Mouse (Mus musculus): ENCODE measurements around the gene Tmem45a.

Tmem45a gene

DNA sequence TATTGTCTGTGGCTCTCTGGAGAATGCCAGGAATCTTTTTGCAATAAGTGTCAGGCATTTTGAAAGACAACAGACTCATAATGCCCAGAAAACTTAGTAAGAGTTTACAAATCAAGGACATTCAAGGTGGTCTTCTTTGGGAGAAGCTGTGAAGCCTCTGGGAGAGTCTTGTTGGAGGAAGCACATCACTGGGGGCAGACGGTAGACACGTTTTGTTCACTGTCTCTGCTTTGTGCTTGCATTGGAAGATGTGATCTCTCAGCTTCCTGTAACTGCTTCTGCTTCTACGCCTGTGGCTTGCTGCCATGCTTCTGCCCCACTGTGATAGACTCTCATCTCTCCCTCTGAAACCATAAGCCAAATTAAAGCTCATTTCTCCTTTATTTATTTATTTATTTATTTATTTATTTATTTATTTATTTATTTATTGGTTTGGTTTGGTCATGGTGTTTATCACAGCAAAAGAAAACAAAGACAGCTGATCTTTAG, 86.4 kb downstream of the Tmem45a start:
- DNase-seq (ENCODE audit: extremely low read depth, insufficient read length, low spot score), result no peak

DNA sequence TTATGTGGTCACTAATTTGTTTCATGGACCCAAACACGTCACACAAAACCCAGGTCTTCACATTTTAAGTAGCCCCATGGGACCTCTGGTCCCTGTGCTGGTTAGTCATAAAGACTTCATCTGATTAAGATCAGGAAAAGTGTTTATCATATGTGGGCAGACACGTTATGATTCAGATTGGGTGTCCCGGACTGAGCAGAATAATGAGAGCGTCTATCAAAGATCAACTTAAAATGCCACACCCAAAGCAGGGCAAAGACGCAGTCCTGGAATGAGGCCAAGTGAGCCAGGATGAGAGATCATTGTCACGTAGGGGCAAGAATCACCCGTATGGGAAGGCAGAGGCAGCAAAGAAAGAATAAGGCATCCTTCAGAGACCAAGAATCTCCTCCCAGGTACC, 87.1 kb downstream of the Tmem45a start:
- DNase-seq (ENCODE audit: extremely low read depth, insufficient read length, low spot score), result no peak

DNA sequence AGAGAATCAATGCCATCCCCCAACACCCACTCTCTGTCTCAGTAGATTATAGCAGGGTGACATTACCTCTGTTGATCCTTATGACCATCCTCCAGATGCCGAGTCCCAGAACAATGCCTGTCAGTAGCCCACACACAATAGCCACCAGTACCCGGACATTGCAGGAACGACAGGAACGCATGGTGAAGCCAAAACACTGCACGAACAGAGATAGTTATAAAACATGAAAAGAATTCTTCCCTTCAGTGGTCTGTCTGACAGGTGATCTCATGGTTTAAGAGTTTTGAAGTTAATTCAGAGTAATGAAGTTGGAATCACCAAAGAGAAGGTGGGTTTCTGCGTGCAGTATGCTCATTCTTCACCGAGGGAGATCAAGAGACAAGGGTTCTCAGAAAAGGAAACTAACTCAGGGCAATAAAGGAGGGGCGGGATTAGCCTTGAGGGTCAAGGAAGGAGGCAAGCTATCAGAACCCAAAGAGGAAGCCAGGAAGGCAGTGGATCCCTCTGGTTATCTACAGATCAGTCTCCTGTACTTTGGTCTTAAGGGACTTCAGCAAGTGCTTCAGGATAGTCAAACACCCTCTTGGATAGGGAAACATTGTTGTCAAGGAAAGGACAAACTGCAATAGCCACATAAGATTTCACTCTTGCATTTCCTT, 90.4 kb downstream of the Tmem45a start, which contains the start of gene Adgrg7:
TSS of gene Adgrg7 (minus strand) at position 375 of the 659 bp plus-strand sequence.
- no peak for DNase-seq (ENCODE audit: extremely low read depth, insufficient read length, low spot score)

DNA sequence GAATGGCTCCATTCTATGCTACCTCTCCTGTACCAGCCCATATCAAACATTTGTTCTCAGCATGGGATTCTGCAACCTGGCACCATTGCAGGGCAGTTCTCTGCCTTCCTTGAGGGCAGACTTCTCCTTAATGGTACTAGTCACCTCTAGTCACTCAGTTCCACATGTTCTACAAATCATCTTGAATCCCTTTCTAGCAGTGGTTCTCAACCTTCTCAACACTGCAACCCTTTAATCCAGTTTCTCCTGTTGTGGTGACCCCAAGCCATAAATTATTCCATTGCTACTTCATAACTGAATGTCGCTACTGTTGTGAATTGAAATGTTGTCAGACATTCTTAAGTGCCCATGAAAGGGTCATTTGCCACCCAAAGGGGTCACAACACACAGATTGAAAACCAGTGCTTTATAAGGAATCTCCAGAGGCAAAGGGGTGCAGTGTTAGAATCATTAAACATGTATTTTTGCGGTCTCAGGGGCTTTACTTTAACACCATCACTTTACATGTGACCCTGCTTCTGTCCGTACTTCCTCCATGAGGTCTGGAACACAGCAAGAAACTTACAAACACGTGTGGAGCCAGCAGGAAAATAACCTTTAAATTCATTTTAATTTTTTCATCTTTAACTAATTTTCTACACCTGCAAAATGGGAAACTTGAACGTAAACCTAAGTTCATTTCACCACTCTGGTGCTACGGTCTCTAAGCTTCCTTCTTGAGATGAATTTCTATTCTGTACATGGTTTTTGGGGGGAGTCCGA, 91.4 kb downstream of the Tmem45a start:
- DNase-seq (ENCODE audit: extremely low read depth, insufficient read length, low spot score), result no peak

DNA sequence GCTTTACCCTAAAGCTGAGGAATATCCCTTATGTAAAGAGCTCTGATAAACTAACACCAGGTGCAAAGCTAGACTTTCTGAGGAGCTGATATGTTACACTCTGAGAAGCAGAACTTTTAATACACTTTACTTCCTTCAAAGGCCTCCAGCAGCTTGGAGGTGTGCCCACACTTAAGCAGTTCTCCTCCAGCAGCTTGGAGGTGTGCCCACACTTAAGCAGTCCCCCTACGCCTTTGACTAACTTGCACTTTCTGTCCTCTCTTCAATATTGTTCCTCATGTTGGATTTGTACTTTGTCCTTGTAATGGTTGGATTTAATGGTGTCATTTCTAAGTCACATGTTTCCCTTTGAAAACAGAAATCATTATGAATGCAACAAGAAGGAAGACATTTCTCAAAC, 92.2 kb downstream of the Tmem45a start:
- DNase-seq (ENCODE audit: extremely low read depth, insufficient read length, low spot score), result no peak

DNA sequence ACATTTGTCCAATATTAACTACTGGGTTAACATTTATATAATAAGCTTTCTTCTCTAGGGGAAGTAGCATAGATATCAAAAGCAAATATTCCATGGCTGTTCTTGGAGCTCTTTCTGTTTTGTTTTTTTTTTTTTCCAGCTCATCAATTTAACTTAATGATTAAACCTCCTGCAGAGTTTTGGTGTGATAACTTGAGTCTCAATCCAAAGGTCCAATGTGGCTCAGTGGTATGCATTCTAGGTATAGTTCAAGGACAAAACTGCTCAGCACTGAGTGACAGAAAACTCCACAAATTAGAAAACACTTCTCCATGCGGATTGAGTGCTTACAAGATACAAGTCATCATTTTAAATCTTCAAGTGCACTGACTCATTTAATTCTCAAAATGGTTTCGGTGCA, 100.0 kb downstream of the Tmem45a start:
- DNase-seq (ENCODE audit: extremely low read depth, insufficient read length, low spot score), result no peak

DNA sequence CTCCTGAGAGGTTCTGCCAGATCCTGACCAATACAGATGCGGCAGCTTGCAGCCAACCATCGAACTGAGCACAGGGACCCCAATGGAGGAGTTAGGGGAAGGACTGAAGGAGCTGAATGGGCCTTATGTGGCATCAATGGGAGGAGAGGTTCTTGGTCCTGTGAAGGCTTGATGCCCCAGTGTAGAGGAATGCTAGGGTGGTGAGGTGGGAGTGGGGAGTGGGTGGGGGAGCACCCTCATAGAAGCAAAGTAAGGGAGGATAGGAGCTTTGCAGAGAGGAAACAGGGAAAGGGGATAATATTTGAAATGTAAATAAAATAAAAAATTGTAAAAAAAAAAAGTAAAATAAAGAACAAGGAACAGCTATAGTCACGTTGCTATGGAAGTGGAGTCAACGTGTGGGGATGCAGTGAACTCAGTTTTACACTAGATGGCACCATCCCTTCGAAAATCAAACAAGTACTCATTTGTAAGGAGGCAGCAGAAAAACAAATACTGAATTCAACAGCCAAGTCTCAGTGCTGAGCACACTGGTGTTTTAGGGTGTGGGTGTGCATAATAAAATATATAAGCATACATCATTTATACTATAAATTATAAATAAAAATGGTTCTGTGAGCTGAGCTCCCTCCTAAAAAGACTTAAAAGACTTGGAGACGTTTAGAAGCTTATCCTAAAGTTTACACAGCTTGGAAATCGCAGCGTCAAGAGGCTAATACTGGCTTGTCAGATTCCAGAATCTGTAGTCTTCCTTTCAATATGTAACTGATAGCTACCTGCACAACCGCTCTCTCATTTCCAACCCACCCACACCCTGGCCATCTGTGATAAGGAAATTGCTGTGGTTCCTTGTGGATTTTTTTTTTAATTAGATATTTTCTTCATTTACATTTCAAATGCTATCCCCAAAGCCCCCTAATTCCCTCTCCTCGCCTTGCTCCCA, 114.5 kb downstream of the Tmem45a start:
- DNase-seq (ENCODE audit: extremely low read depth, insufficient read length, low spot score), result peak; percentile 3
